25 mouse cellular contexts compared by ENCODE assay signal in the genomic region with DNA sequence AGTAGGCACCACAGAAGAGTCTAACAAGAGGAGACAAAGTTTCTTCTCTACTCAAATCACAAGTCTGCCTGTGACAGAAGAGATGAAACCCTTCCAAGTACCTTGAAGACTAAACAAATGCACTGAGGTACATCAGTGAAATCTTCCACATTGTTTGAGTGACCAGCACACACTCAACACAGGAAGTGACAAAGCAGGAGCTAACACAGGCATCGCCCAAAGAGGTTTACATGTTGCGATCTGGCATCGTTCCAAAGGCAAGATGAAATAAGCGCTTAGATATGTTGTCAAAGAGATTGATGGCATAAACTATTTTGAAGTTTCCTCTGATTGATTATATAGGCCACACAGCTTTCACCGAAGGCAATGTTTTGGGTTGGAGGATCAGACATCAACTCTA.
"Had no signal": no experiment of that assay in that cellular context is flagged by ENCODE, and none has a peak within 500 bp of the region (broad histone marks: within the 10 kb centered on the region; RNA-seq: fewer than 3 reads in every experiment).

No protein-coding gene starts in this region.

- DNase-seq: gastrocnemius, postnatal 14 days; gastrocnemius, postnatal 36 days; heart, adult 11 months; heart, adult 2 months; heart, postnatal 14 days; heart, postnatal 36 days; kidney, adult 11 months; kidney, adult 2 months; kidney, adult 9 months; kidney, postnatal 14 days; kidney, postnatal 36 days; layer of hippocampus, adult 9-11 months; layer of hippocampus, postnatal 36 days; left cerebral cortex, postnatal 4 days had no signal

- H3K9me3 ChIP-seq: heart, embryonic 13.5 days; heart, embryonic 15.5 days; hindbrain, embryonic 13.5 days; hindbrain, embryonic 15.5 days; kidney, embryonic 15.5 days; limb, embryonic 13.5 days; limb, embryonic 15.5 days had no signal

- H3K27me3 ChIP-seq: heart, embryonic 13.5 days; heart, embryonic 15.5 days; hindbrain, embryonic 13.5 days; hindbrain, embryonic 15.5 days; kidney, embryonic 15.5 days; limb, embryonic 13.5 days; limb, embryonic 15.5 days had no signal

- H3K4me1 ChIP-seq: heart, embryonic 13.5 days; heart, embryonic 15.5 days; hindbrain, embryonic 13.5 days; hindbrain, embryonic 15.5 days; kidney, embryonic 15.5 days; limb, embryonic 13.5 days; limb, embryonic 15.5 days had no signal

- H3K27ac ChIP-seq: heart, adult 2 months; heart, embryonic 13.5 days; heart, embryonic 15.5 days; hindbrain, embryonic 13.5 days; hindbrain, embryonic 15.5 days; hindbrain, postnatal 0 days; kidney, embryonic 15.5 days; kidney, postnatal 0 days; limb, embryonic 13.5 days; limb, embryonic 15.5 days had no signal

- H3K9ac ChIP-seq: heart, embryonic 13.5 days; heart, embryonic 15.5 days; hindbrain, embryonic 13.5 days; hindbrain, embryonic 15.5 days; kidney, embryonic 15.5 days; limb, embryonic 13.5 days; limb, embryonic 15.5 days had no signal

- H3K36me3 ChIP-seq: heart, embryonic 13.5 days; heart, embryonic 15.5 days; hindbrain, embryonic 13.5 days; hindbrain, embryonic 15.5 days; kidney, embryonic 15.5 days; limb, embryonic 13.5 days; limb, embryonic 15.5 days had no signal

- H3K4me3 ChIP-seq: heart, adult 2 months; heart, embryonic 13.5 days; heart, embryonic 15.5 days; hindbrain, embryonic 13.5 days; hindbrain, embryonic 15.5 days; kidney, embryonic 15.5 days; limb, embryonic 13.5 days; limb, embryonic 15.5 days had no signal

- H3K4me2 ChIP-seq: heart, embryonic 11.5 days; heart, embryonic 13.5 days; heart, embryonic 15.5 days; hindbrain, embryonic 13.5 days; hindbrain, embryonic 15.5 days; kidney, embryonic 15.5 days; limb, embryonic 13.5 days; limb, embryonic 15.5 days had no signal

- ATAC-seq: hindbrain, postnatal 0 days; intestine, embryonic 16.5 days had no signal
